ENCODE assay signal across 29 mouse cellular contexts in the genomic region with DNA sequence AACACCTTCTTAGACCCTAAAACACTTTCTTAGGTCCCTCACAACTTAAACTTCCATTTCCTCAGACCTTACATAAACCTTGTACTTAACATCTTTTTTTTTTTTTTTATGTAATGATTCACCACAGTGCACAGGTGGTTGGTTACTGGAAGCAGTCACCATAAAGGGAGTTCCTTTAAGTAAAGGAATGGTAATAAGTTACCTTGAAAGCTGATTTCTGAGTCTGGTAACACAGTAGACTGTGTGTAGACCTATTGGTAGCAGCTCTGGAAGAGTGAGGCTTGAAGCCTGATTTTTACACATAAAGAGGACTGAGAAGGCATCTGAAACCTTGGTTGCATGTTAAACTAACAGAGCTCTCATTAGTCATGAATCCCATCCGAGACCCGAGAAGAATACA. TPM values are rescaled to one million over a fixed set of nuclear protein-coding genes. Genes with fewer than 3 reads are reported as not detected.
"Had no signal": no experiment of that assay in that cellular context is flagged by ENCODE, and none has a peak within 500 bp of the region (broad histone marks: within the 10 kb centered on the region; RNA-seq: fewer than 3 reads in every experiment).

No protein-coding gene starts in this region.

- H3K4me3 ChIP-seq: gastrocnemius, adult 2 months; heart, embryonic 10.5 days; heart, embryonic 12.5 days; hindbrain, embryonic 10.5 days; hindbrain, embryonic 12.5 days; intestine, embryonic 15.5 days; layer of hippocampus, adult 2 months; left cerebral cortex, adult 2 months; limb, embryonic 10.5 days; limb, embryonic 12.5 days; liver, embryonic 13.5 days; liver, embryonic 15.5 days had no signal

- H3K4me1 ChIP-seq: heart, embryonic 10.5 days; heart, embryonic 12.5 days; hindbrain, embryonic 10.5 days; hindbrain, embryonic 12.5 days; intestine, embryonic 15.5 days; limb, embryonic 10.5 days; limb, embryonic 12.5 days; liver, embryonic 13.5 days; liver, embryonic 15.5 days had no signal

- H3K4me2 ChIP-seq: heart, embryonic 12.5 days; hindbrain, embryonic 12.5 days; hindbrain, embryonic 14.5 days; intestine, embryonic 15.5 days; limb, embryonic 12.5 days; liver, embryonic 11.5 days; liver, embryonic 13.5 days; liver, embryonic 15.5 days had no signal

- H3K9me3 ChIP-seq: intestine, embryonic 15.5 days; liver, embryonic 15.5 days had no signal

- H3K9ac ChIP-seq: heart, embryonic 12.5 days; hindbrain, embryonic 12.5 days; hindbrain, embryonic 14.5 days; intestine, embryonic 15.5 days; limb, embryonic 12.5 days; liver, embryonic 13.5 days; liver, embryonic 15.5 days; liver, postnatal 0 days had no signal

- H3K27me3 ChIP-seq: heart, embryonic 12.5 days; hindbrain, embryonic 12.5 days; intestine, embryonic 15.5 days; limb, embryonic 12.5 days; liver, embryonic 13.5 days; liver, embryonic 15.5 days had no signal

- ATAC-seq: forebrain, embryonic 16.5 days; hindbrain, embryonic 16.5 days; inflammation-experienced regulatory T-cells, adult 6 months; intestine, embryonic 15.5 days; intestine, postnatal 0 days; liver, postnatal 0 days had no signal

- DNase-seq: gastrocnemius, adult 2 months; gastrocnemius, postnatal 10 days; gastrocnemius, postnatal 25 days; heart, adult 18-20 months; heart, postnatal 10 days; heart, postnatal 4 days; liver; liver, embryonic 13.5 days; liver, postnatal 0 days had no signal

- H3K27ac ChIP-seq: gastrocnemius, adult 2 months; heart, embryonic 10.5 days; hindbrain, embryonic 10.5 days; hindbrain, embryonic 12.5 days; hindbrain, embryonic 14.5 days; intestine, embryonic 15.5 days; layer of hippocampus, adult 2 months; left cerebral cortex, adult 2 months; limb, embryonic 10.5 days; limb, embryonic 12.5 days; liver, embryonic 13.5 days; liver, embryonic 15.5 days had no signal

- H3K36me3 ChIP-seq: heart, embryonic 10.5 days; heart, embryonic 12.5 days; hindbrain, embryonic 10.5 days; hindbrain, embryonic 12.5 days; intestine, embryonic 15.5 days; limb, embryonic 10.5 days; limb, embryonic 12.5 days; liver, embryonic 13.5 days; liver, embryonic 15.5 days had no signal

RNA-seq across cellular contexts. Expression of gene Nxpe5, which starts 5.8 kb away (rescaled TPM):
- polyA plus RNA-seq: forebrain, embryonic 16.5 days; frontal cortex, adult 2 months; heart, embryonic 10.5 days; heart, embryonic 12.5 days; heart, embryonic 14.5 days; heart, embryonic 16.5 days; hindbrain, embryonic 10.5 days; hindbrain, embryonic 12.5 days; hindbrain, embryonic 14.5 days; hindbrain, embryonic 16.5 days; intestine, embryonic 15.5 days; limb, embryonic 10.5 days; limb, embryonic 12.5 days; limb, embryonic 14.5 days; liver, embryonic 11.5 days had no signal
